17 mouse cellular contexts compared by ENCODE assay signal in the genomic region with DNA sequence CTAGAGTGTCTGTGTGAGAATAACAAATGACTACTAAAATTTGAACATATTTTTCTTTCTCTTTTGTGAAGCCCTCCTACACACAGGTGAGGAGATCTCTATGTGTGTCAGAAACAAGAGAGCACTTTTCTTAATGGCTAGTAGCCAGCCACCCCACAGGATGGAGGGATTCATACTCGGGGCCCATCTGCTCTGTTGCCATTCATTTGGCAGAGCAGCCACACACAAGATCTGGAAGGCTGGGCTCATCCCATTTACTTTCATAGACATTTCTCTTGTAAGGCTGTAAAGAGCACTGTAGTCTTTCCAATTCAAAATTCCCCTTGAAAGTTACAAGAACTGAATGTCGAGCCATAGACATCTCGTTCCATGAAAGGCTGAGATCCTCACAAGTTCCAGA.
DNase-seq lines count a peak whose midpoint lies in the region; ATAC-seq lines count a peak whose summit lies in the region.
"Had no signal": no experiment of that assay in that cellular context is flagged by ENCODE, and none has a peak within 500 bp of the region (broad histone marks: within the 10 kb centered on the region; RNA-seq: fewer than 3 reads in every experiment).

No protein-coding gene starts in this region.

- intact Hi-C loops in left cerebral cortex, postnatal 4 days (cut with DNase I), result no loop called here
- intact Hi-C loops in left cerebral cortex, postnatal 14 days (cut with DNase I), result no loop called here

- ATAC-seq in erythroid progenitor cell, adult 5-6 weeks (replicated peaks; ENCODE audit: low FRiP score, poor library complexity, severe bottlenecking), result no peak
- ATAC-seq: midbrain, embryonic 13.5 days had no signal

- DNase-seq in left cerebral cortex, postnatal 4 days, result peak; percentile 57
- DNase-seq in left cerebral cortex, postnatal 14 days (ENCODE audit: low spot score in 2 of 2), result no peak
- DNase-seq in cerebellum, adult 11 months, result peak; percentile 38
- peak; percentile 71 for DNase-seq in cerebellum, adult 9-11 months
- DNase-seq in layer of hippocampus, adult 8-10 months (ENCODE audit: low spot score in 2 of 2), result no peak
- no peak for DNase-seq in gastrocnemius, postnatal 25 days
- DNase-seq: heart, adult 11 months; heart, postnatal 36 days; kidney, adult 2 months; kidney, postnatal 25 days; layer of hippocampus, adult 9-11 months; lung, adult 18-20 months; lung, postnatal 14 days; right cerebral cortex, postnatal 25 days; thymus, adult 2 months had no signal

Comparison
In these comparisons a context has a peak if more than half of its experiments do, and no peak if none do; other contexts are left out.
1. DNase-seq: peak in left cerebral cortex, postnatal 4 days (single experiment), cerebellum, adult 11 months (single experiment) and cerebellum, adult 9-11 months (single experiment); none in left cerebral cortex, postnatal 14 days (0 of 2), layer of hippocampus, adult 8-10 months (0 of 2) and gastrocnemius, postnatal 25 days (single experiment).